Mouse (Mus musculus) G1E (cell line): ENCODE data around the gene Wwox. TPM values are rescaled to one million over a fixed set of nuclear protein-coding genes. Genes with fewer than 3 reads are reported as not detected.

ENCODE experiments used
- ATAC-seq: 2 replicates; pipeline ENCODE4 v1.8.0; 2016; ENCODE audit warnings: mild to moderate bottlenecking; ENCODE audit not compliant: insufficient number of reproducible peaks, poor library complexity, low FRiP score, severe bottlenecking; ENCODE audit errors: extremely low read depth
- DNase-seq: peaks from one replicate; pipeline ENCODE4 v3.0.0; 2012; ENCODE audit warnings: low spot score
- H3K27me3 ChIP-seq: 2 replicates; pipeline ENCODE4 v1.6.1; 2012; ENCODE audit warnings: mild to moderate bottlenecking, low read length, inconsistent platforms; ENCODE audit not compliant: insufficient read depth
- H3K36me3 ChIP-seq: replicated peaks from 2 replicates; pipeline ENCODE3; 2012; ENCODE audit warnings: mild to moderate bottlenecking, inconsistent platforms
- H3K4me1 ChIP-seq: 2 replicates; pipeline ENCODE4 v1.6.1; 2012; ENCODE audit warnings: low read depth, low read length, inconsistent platforms, mixed read lengths; ENCODE audit not compliant: insufficient read depth
- H3K4me3 ChIP-seq: 2 replicates; pipeline ENCODE4 v1.5.1; 2012; ENCODE audit warnings: low read depth, mild to moderate bottlenecking, inconsistent platforms, low read length, moderate library complexity, mixed read lengths
- H3K9me3 ChIP-seq: replicated peaks from 2 replicates; pipeline ENCODE4 v1.6.1; 2012; ENCODE audit warnings: inconsistent platforms
- CTCF ChIP-seq: IDR thresholded peaks from 2 replicates; pipeline ENCODE4 v1.5.1; 2012; ENCODE audit warnings: low read depth, low read length, inconsistent platforms, mixed read lengths
- GATA1 ChIP-seq: IDR thresholded peaks from 2 replicates; pipeline ENCODE4 v1.6.1; 2012; ENCODE audit warnings: borderline replicate concordance, low read length, inconsistent platforms, mixed read lengths
- GATA2 ChIP-seq: IDR thresholded peaks from 2 replicates; pipeline ENCODE4 v1.6.1; 2012; ENCODE audit warnings: low read depth, low read length, inconsistent platforms, borderline replicate concordance
- POLR2AphosphoS5 ChIP-seq: IDR thresholded peaks from 2 replicates; pipeline ENCODE4 v1.6.1; 2012; ENCODE audit warnings: low read depth, low read length, inconsistent platforms; ENCODE audit not compliant: insufficient replicate concordance
- TAL1 ChIP-seq: conservative IDR thresholded peaks from 2 replicates; pipeline ENCODE4 v1.6.1; 2012; ENCODE audit warnings: low read depth, low read length, inconsistent platforms, mixed read lengths
- polyA plus RNA-seq: library from polyadenylated mRNA; stranded (reverse); fragments of >175 nt; gene quantifications from 2 replicates; pipeline ENCODE4 v1.2.3, GENCODE M21; 2012
- total RNA-seq, 2 experiments: library from RNA; stranded (forward) in 1 of 2; stranded (reverse) in 1 of 2; fragments of 200-1000 nt in 1 of 2; fragments of >200 nt in 1 of 2; fragmentation: Nextera tagmentation in 1 of 2; gene quantifications; 2 replicates each; pipeline ENCODE4 v1.2.3; 2014 to 2017

Gene Wwox
- total and polyA plus RNA-seq, 3 experiments: 5.8 to 33.9 (median 7.2) TPM

DNA sequence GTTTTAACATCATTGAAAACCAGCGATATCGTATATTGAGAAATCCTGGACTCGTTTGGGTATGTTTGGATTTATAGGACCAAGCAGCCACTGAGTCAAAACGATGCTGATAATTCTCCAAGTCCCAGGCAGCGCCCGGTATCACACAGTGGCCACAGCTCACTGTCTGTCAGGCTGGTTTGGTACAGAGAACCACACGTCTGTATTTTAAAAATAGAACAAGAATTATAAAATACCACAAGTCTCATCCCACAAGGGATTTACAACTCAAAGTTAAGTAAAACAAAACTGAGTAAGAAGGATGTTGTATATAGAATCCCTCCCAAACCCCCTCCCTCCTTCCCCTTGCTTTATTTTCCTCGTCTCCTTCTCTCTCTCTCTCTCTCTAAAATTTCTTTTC, 108.9 kb downstream of the Wwox start:
- ATAC-seq (no peak), DNase-seq (no peak)
- H3K9me3 ChIP-seq: no peaks in the 10 kb centered on the region
- H3K36me3 ChIP-seq: no peaks in the 10 kb centered on the region
- no peak for TF ChIP-seq TAL1
- no peak for TF ChIP-seq POLR2AphosphoS5
- no peak for TF ChIP-seq GATA2
- TF ChIP-seq CTCF: no peak
- no peak for TF ChIP-seq GATA1
- H3K4me1 ChIP-seq: no peaks in the 10 kb centered on the region
- H3K27me3 ChIP-seq: no peaks in the 10 kb centered on the region
- H3K4me3 ChIP-seq: no peak overlapping the region

GRCm38 (mm10) chr8:114548837-114549236, 109.4 kb downstream of the Wwox start:
- Histone ChIP-seq H3K9me3 (no peaks in the 10 kb centered on the region), H3K27me3 (no peaks in the 10 kb centered on the region), H3K36me3 (no peaks in the 10 kb centered on the region), H3K4me3 (no peak overlapping the region), H3K4me1 (no peaks in the 10 kb centered on the region)
- no peak for ATAC-seq
- TF ChIP-seq CTCF (no peak), GATA2 (no peak), POLR2AphosphoS5 (no peak), GATA1 (no peak), TAL1 (no peak)
- DNase-seq: no peak

DNA sequence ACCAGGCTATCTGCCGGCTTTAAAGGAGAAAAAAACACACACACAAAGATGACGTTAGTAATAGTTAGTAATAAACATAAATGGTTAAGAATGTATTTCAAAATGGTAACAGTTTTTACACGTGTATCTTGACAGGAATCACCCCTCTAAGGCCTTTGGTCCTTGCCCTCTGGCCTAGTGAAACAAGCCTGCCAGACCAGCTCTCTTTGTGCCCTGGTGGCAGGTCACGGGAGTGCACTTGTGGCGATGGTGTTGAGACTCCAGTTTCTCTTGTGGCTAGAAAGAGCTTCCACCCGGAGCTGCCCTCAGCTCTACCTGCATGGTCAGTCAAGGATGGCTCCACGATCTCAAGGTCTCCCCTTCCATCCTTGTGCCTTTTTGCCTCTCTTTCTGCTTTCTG, 110.6 kb downstream of the Wwox start:
- Histone ChIP-seq H3K9me3 (0 out of 2 replicates have a peak, but pooled peaks cover 2% of the 10 kb centered on the region), H3K4me1 (no peaks in the 10 kb centered on the region), H3K27me3 (no peaks in the 10 kb centered on the region), H3K4me3 (no peak overlapping the region), H3K36me3 (no peaks in the 10 kb centered on the region)
- DNase-seq (no peak), ATAC-seq (no peak)
- TF ChIP-seq GATA1: no peak
- TF ChIP-seq CTCF: no peak

- ATAC-seq: no peak
Observed at GRCm38 (mm10) chr8:114552606-114553005, 113.2 kb downstream of the Wwox start.

DNA sequence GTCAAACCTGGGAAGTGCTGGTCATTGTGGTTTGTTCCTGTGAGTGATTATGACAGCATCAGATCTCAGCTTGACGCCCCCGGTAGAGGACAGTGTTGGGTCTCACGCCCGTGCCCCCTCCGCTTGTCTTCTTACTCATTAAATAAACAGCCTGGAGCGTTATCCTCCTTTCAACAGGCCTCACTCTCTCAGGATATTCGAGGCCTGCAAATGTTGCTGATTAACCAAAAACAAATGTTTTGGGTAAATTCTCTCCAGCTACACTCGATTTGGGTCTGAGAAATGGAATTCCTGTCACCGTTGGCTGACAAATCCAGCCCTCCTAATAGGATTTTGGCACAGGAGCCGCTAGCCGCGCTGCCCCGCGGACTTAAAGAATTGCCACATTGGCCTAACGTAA, 115.5 kb downstream of the Wwox start:
- no peak for DNase-seq
- Histone ChIP-seq H3K27me3 (no peaks in the 10 kb centered on the region), H3K9me3 (peaks cover 4% of the 10 kb centered on the region; the same call in 1 of the 2 replicates), H3K36me3 (no peaks in the 10 kb centered on the region), H3K4me3 (no peak overlapping the region), H3K4me1 (no peaks in the 10 kb centered on the region)
- TF ChIP-seq CTCF (no peak), TAL1 (no peak)
- ATAC-seq: no peak

More at GRCm38 (mm10) chr8:114552606-114553005, 113.2 kb downstream of the Wwox start:
- TF ChIP-seq GATA2 (no peak), CTCF (no peak), POLR2AphosphoS5 (no peak), TAL1 (no peak), GATA1 (no peak)
- H3K4me3 ChIP-seq: no peak overlapping the region
- no peak for DNase-seq
- H3K9me3 ChIP-seq: 0 out of 2 replicates have a peak, but pooled peaks cover 2% of the 10 kb centered on the region
- no peaks in the 10 kb centered on the region for H3K27me3 ChIP-seq
- H3K4me1 ChIP-seq: no peaks in the 10 kb centered on the region
- no peaks in the 10 kb centered on the region for H3K36me3 ChIP-seq

DNA sequence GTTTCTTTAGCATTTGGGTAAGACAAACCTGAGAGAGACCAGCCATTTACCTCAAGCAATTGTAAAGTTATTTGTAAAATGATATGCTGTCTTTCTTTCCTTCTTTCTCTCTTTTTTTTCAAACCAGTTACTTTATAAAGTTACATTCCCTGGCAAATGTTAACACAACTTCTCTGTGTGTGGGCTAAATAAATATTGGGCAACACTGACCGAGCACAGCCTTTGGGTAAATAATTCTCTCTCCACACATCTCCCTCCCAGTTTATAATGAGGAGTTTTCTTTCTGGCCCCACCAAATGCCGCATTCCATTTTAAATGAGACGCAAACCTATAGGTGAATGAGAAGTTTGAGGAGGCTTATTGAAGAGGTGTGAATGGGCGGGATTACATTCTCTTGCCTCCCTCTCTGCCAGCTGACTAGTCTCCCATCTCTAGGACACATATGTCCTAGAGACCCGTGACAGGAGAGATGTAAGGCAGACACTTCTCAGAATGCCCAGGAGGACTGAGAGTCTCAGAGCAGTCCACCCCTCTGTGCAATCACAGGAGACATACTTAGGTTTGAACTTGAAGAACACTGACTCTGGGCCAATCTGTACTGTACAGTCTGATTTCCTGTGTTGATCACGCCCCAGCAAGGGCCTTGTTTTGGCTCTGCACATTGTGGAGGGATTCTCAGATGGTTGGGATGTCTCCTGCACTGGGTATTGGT, 116.2 kb downstream of the Wwox start:
- H3K36me3 ChIP-seq: no peaks in the 10 kb centered on the region
- DNase-seq (no peak), ATAC-seq (no peak)
- H3K9me3 ChIP-seq: peaks cover 11% of the 10 kb centered on the region
- no peaks in the 10 kb centered on the region for H3K4me1 ChIP-seq
- H3K27me3 ChIP-seq: no peaks in the 10 kb centered on the region
- TF ChIP-seq POLR2AphosphoS5: no peak
- no peak for TF ChIP-seq GATA2
- TF ChIP-seq TAL1: no peak
- no peak for TF ChIP-seq GATA1
- TF ChIP-seq CTCF: no peak
- no peak overlapping the region for H3K4me3 ChIP-seq

GRCm38 (mm10) chr8:114561191-114561590, 121.7 kb downstream of the Wwox start:
- Histone ChIP-seq H3K36me3 (no peaks in the 10 kb centered on the region), H3K27me3 (no peaks in the 10 kb centered on the region), H3K9me3 (peaks cover 28% of the 10 kb centered on the region), H3K4me3 (no peak overlapping the region), H3K4me1 (no peaks in the 10 kb centered on the region)
- no peak for DNase-seq
- ATAC-seq: no peak
- TF ChIP-seq GATA2 (no peak), GATA1 (no peak), CTCF (no peak), POLR2AphosphoS5 (no peak), TAL1 (no peak)
